Mouse (Mus musculus): ENCODE measurements around the gene Lnx1.

DNA sequence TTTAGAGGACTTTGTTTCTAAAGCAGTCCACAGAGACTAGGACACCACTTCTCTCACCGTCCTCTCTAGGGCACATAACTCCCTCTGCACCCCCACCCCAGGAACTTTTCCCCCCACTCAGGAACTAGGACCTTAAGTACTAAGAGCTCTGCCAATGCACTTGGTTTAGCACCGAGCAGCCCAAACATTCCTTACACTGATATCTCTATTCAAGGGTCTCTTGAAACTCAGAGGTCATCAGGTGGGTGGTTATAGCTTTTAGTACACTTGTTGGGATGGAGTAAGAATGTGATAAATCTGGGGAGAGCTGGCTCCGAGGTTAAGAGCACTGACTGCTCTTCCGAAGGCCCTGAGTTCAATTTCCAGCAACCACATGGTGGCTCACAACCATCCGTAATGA lies 90.0 kb downstream of the Lnx1 start:
- no peak for TF ChIP-seq POLR2A (IDR thresholded peaks at IDR 0.05; ENCODE audit: borderline replicate concordance, low read depth, low read length)
- no peak for TF ChIP-seq CTCF (IDR thresholded peaks at IDR 0.05; ENCODE audit: low read depth, low read length)

Data from bone marrow macrophage, adult 2 months (primary cell).